Mouse (Mus musculus) ZHBTc4 (cell line): ENCODE results near the gene Neurl3.

Experiments
- DNase-seq: peaks from one replicate; pipeline ENCODE4 v3.0.0-alpha.2; 2011; ENCODE audit warnings: low read depth, low spot score

The Neurl3 gene

DNA sequence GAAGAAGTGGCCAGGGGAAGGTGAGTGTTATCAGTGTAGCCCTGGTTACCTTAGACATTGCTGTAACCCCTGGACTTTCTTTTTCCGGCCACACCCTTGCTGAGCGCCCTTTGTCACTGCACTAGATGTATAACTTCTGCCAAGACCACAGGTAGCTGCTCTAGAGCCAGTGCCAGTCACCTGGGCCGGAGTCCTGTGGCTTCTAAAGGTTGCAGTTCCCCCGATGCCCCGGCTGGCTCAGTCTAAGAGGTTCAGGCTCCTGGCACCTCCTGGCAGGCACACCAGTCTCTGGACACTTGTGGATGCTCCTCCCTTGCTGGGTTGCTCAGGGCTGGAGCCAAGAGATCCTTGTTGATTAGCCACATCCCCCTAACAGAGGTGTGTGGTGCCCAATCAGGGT is at the start of gene Neurl3:
Gene Neurl3 (minus strand): TSS at position 225 of the 400 bp plus-strand sequence.
- DNase-seq: no peak

DNA sequence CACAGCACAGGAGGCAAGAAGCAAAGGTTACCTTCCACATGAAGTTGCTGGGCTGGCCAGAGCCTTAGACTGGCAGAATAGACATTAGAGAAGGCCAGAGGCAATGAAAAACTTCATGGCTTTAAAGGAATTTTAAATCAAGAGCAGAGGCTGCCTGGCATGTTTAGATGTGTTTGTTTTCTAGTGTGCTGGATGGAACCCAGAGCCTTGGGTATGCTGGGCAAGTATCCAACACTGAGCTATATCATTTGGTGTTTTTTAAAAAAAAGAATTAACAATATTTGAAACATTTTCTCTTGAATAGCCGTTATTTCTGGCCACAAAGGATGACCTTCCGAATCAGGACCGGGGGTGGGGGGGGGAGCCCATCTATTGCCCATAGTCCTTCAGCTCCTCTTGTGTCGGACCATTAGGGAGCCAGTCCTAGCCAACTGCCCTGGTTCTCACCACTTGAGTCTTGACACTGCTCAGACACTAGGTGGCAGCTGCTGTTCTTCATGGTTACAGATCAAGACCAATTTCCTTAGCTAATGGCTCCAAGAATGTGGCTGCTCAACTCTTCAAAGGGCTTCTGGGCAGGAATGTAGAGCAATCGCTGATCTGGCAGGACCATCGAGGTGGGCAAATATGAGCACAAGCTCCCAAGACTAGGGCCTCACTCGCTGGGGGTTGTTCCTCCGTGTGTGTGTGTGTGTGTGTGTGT is 49.4 kb upstream of the Neurl3 start:
- peak; percentile 87 for DNase-seq

DNA sequence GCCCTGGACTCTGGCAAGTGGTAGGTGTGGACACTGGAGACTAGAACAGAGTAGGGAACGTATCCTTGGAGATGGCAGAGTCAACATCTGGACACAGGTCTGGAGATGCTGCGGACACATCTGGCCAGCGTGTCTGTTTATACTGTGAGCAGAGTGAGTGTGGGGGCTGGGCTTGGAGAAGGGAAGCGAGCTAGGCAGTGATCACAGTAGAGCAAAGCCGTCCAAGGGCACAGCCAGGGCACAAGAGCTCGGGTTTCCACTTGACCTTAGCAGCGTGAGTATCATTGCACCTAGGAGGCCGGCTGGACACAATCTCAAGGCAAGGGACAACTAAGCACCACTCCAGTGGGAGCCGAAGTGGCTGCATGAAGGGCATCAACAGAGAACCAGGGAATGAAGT is 48.6 kb upstream of the Neurl3 start:
- DNase-seq: no peak

DNA sequence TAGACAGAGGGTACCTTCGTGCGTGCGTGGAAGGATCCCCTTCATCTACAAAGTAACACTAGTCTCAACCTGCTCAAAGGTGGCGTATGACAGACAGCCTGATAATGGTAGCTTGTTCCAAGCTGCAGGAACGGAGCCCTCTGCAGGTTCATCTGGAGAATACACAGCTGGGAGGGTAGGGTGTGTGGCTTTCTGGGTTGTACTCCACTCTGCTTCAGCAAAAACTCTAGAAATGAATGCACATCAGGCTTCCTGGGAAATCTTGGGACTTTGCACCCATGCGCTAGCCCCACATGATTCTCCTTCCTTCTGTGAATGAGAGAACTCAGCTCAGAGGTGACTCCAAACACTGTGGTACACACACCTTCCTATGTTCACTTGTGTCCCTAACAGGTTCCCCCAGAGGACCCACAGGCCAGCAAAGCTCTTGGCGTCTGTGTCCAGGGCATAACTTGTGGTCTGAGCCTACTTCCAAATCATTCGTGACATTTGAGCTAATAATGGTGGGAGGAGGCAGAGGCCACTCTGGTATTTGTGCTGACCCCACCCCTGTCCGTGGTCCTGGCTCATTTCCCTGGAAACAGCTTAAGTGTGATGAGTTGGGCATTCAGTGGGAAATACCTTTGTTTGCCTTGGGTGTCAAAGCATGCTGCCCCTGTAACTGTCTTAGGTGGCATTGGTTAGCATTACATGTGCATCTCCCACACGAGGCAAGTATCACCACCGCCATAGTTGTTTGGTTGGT is 47.5 kb upstream of the Neurl3 start:
- peak; percentile 50 for DNase-seq

DNA sequence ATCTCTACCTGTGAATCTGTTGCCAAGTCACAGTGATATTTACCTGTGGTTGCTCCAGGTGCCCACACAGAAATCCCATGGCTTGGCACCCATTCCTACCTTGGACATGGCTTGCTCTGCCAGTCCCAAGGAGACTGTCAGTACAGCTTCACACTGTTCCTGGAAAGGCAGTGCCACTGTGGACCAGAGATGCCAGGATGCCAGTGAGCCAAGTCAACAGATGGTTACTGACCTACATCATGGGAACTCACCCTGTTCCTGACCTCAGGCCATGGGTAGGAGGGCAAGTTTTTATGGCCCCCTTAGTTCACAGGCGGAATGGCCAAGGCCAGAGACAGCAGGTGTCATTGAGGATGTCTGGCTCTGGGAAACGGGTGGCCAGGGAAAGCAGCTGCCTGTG is 46.7 kb upstream of the Neurl3 start:
- DNase-seq: no peak

DNA sequence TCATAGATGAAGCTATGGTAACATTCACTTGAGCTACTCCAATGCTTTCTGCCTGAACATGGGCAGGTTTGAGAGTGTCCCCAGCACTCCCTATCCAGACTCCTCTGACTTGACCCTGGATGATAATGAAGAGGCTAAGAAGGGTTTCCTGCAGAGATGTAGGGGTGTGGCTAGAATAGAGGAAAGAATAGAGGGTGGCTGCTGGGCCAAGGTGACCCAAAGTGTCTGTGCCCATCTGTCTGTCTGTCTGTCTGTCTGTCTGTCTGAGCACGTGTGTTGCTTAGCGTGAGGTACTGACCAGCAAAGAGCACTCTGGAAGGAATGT is 41.3 kb upstream of the Neurl3 start:
- peak; percentile 26 for DNase-seq

DNA sequence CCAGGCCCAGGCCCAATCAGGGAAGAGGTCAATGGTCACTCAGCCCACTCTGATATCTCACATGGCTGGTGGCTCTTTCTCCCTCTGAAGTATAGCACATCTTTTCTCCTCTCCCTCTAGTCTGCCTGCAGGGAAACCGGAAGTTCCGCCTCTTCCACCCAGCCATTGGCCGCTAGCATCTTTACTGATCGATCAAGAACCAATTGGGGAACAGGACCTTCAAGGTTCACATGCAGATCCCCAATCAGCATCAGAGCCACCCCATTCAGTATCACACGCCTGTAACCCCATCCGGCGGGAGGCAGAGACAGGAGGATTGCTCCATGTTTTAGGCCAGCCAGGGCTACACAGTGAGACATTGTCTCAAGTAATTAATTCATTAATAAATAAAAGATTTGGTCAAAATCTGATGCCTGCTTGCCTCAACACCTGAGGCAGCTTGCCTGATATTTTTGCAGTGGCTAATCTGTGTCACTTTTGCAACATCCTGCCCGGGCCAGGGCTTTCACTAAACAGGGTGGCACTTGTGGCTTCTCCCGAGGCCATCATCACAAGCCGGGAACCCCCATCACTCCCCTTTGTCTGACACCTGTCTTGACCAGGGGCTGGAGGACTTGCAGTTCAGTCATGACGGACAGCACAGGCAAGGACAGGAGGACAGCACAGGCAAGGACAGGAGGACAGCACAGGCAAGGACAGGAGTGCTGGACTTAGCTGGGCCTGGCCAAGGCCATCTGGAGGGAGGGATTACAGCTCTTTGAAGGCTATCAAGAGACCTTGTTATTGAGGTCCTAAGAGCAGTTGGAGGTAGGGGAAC is 40.7 kb upstream of the Neurl3 start:
- peak; percentile 96 for DNase-seq

DNA sequence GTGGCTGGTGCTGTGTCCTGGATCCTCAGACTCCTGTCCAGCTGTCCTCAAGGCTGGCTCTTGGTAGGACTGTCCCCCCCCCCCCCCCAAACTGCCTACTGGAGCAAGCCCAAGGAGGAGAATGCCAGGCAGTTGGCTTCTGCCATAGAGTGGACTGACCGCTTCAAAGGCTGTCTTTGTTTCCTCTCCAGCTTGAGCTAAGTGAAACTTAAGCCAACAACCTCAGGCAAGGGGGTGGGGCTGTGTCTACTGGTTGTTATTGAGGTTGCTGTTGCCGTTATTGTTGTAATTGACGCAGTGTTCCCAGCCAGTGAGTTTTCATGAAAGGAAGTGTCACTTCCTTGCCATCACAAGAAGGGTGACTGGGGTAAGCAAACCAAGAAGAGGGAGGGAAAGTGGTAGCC is 35.0 kb upstream of the Neurl3 start:
- no peak for DNase-seq

DNA sequence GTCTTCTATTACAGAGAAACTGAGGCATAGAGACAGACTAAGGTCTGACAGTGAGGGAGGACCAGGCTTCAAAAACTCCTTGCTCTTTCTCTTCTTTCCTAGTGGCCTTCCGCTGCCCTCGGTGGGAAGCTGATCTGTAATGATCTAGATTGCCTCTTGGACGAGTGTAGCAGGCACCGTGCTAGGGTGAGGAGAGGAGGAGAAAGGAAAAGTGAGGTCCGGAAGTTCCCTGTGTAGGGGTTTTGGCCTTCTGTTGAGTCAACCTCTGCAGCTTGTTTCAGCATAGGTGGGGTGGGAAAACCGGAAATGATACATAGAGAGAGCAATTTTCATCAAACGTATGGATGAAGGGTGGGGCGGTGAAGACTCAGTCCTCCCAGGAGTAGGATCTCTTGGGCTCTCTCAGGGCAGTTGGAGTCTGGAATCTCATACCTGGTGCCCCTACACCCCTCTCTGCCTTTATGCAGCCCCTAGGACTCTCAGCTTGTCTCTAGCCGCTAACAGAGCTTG is 34.5 kb upstream of the Neurl3 start:
- no peak for DNase-seq

DNA sequence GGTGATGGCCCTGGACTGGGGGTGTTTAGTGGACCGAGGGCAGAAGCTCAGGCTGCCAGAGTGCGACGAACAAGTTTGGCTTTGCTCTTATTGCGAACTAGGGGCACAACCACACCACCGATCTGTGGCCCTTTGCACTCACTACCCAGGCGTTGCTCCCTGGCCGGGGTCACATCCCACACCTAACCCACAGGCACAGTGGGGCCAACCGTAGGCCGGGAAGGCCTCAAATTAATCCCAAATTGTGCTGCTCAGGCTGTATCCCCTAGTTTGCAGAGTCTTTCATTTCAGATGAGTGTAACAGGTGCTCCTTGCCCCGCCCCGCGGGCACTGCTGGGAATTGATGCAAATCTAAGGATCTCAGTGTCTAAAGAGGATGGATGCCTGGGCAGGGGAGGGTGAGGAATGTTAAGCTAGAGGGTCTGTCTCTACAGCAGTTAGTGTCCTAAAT is 34.0 kb upstream of the Neurl3 start:
- DNase-seq: peak; percentile 57

DNA sequence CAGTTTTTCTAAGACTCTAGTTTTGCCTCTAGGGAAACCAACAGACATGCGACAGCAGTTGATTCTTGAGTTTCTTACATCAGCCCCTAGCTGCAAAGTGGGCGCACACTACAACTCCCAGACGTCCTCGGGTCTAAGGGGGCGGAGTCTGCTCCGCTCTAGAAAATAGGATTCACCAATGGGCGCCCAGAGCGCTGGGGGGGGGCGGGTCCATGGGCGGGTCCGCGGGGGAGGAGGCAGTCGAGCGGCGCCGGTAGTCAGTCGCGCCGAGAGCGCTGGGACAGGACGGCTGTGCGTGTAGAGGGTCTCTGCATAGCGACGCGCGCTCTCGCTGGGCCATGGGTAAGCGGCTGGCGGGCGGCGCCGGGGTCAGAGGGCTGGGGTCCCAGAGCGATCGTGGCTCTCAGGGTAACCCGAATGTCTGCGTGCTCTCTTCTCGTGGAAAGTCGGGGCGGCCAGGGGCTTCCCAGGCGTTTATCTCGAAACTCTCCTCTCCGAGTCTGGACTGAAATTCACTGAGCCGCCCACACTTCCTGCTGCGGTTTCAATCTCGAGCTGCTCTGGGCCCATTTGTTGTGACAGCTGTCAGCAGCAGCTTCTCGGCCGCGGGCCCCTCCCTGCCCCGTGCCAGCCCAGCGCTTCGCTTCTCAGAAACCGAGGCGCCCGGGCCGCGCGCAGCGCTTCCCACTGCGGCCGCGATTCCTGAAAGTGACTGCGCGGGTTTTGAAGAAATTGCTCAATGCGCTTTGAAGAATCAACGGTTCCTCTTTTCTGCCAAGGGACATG is 33.2 kb upstream of the Neurl3 start, which contains the start of gene Arid5a:
Gene Arid5a (plus strand): TSS at position 239 of the 786 bp plus-strand sequence.
- peak; percentile 98 for DNase-seq

DNA sequence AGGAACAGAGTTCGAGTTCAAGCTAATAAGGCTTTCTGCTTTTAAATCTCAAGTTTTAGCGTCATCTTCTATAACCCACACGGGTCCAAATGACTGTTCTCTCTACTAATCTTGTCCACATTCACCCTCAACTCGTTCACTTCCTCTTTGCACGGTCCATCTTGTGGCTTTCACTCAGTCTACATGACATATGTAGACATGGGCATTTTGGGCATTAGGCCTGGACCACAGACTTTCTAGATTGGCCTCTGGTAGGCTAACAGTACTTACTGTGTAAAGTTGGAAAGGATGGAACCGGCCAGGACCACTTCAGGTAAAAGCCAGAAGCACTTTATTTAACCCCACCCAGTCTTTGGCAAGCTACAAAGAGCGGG is 32.6 kb upstream of the Neurl3 start:
- no peak for DNase-seq

DNA sequence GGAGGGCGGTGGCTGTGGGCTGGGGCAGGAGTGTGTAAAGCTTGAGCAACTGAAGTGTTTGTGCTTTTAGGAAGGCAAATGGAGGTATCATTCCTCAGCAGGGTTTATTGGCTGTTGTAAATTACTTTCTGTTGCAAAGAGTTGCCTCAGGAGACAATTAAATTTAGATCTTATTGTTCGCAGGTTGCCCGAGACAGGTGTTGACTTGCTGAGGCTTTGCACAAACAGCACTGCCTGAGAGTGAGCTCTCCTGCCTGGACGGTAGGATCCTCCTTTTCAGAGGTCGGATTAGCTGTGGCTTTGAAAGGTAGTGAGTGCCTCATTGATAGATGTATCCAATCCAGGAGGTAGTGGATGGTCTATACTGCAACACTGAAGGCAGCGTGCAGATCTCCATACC is 31.6 kb upstream of the Neurl3 start:
- no peak for DNase-seq

DNA sequence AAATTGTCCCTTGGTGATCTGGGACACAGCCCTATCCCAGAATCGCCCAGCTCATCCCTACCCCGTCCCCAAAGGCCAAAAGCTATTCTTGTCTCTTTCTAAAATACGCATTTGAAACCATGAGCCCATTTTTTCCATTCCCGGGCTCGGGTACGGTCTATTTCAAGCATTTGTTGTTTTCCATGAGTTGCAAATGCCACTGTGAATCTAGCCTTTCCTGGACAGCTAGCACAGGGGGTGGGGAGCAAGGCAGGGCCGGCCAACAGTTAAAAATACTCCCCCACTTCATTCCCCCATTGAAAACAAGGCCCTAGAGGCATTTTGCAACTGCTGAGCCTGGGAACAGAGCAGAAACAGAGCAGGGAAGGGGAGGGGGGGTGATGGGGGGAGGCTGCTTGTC is 30.3 kb upstream of the Neurl3 start:
- no peak for DNase-seq

DNA sequence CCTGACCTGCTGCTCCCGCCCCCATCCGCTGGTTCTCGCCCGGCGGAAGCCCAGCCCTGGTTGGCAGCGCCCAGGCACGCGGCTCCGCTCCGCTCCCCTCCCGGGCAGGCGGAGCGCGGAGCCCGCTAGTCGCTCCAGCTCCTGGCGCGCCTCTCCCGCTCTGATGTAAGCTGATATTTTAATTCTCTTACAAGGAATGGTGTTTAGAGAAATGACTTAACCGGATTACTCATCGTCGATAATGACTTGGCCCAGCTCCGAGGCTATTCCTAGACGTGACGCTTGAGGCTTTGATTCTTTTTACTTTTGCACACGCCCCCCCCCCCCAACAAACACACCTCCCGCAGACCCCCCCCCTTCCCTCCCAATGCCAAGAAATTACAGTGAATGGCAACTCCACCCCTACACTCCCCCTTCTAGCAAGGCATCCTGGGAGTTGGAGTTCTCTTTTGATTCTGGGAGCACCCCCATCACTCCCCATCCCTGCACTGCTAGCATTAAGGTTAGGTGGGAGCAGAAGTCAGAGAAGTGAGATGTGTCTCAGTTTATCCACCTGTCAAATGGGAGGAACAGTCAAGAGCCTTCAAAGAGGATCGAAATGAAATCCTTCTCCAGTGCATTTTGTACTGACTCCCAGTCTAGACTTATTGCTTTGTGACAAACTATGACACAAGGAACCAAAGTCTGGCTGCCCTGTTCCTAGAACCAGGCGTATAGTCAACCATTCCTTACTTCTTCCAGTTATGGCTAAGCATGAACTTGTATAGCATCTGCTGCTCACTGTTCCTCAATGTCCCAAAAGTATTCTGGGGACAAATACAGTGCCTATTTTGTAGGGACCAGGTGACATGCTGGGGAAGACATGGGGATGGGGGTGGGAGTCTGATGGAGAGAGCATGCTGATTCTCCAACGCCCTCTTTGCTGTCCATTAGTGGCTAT is 29.2 kb upstream of the Neurl3 start:
- peak; percentile 47 for DNase-seq

DNA sequence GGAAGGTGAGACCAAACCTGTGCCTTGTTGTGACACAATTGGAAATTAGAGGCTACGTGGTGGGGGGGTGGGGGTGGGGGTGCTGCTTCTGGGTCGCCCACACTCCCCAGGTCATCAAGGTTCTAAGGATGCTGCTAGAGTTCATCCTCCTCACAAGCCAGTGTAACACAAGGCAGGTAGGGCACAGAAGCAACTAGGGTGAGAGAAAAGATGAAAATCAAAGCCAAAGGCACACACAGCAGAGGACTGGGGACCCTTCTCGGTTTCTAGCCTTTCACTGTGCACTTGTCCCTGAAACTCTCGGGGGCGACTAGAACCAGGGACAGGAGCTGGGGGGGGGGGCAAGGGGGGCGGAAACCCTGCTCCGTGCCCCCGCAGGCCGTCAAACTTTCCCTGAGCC is 28.5 kb upstream of the Neurl3 start:
- no peak for DNase-seq

DNA sequence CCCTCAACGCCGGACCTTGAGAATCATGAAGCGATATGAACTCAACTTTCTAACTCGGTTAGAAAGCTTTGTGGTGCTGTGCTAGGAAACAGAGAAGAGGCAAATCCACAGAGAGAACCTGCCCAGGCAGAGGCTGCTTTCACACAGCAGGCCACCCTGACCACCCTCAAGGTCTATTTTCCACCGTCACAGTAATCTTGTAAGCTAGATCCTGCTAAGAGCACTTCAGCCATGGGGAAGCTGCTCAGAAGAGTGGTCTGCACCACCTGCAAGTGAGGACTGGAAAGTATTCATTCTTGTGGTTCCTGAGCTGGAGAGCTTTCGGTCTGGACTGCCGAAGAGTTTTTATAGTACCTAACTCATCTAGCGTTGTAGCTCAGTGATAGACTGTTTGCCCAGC is 27.8 kb upstream of the Neurl3 start:
- no peak for DNase-seq

DNA sequence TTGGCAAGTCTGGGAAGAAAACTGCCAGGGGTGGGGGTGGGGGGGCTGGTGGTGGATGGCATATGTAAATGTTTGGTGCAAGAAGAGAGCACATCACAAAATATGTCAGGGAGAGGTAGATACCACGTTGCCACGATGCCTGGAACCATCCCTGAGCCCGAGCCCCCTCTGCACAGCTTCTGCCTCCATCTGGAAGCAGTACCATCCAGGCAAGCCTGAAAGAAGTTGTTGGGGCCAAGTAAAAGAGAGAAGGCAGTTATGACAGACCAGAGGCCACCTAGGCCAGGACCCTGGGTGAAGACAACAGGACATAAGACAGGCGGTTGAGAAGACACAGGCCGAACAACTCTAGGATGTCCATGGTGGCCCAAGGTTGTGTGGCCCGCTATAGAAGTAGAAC is 26.0 kb upstream of the Neurl3 start:
- no peak for DNase-seq

DNA sequence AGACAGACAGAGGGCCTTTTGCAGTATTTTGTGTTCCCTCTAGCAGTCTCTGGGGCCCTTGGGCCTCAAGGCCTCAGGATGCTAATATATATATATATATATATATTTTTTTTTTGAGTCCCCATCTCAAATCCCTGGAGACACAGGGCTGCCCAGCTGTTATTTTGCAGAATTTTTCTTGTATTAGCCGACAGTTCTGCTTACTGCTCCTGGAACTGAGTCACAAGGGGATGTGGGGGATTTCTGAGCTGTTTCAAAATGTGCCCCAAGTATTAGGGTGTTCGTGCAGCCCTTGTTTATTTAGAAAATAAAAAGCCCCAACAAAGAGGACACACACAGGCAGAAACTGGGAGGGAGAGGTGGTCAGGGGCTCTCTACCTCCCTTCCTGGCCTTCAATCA is 25.2 kb upstream of the Neurl3 start:
- no peak for DNase-seq

DNA sequence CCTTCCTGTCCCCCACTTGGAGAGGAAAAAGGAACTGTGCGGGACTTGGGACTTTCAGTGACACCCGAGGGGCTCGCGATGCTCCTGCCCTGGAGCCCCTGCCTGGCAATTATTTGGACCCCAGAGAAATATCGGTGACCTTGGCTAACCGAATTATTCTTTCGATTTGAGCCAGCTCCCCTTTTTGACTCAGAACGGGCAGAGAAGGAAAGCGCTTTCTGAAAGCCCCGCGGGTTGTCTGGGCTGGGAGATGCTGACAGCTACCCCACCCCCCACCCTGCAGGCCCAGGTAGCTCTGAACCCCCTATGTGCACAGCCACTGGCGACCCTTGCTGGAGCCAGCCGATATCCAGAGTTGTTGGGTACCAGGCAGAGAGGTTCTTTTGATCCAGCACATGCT is 24.6 kb upstream of the Neurl3 start:
- no peak for DNase-seq
